Mouse (Mus musculus) CH12.LX (cell line): ENCODE measurements around the gene Dab1.

Experiments used
- CHD1 ChIP-seq: IDR thresholded peaks from 2 replicates; pipeline ENCODE4 v1.6.1; 2012; ENCODE audit warnings: low read depth, low read length, improper control_type of control experiment, inconsistent platforms
- CHD2 ChIP-seq: IDR thresholded peaks from 2 replicates; pipeline ENCODE4 v1.6.1; 2011; ENCODE audit warnings: low read length, improper control_type of control experiment
- CTCF ChIP-seq, 2 experiments: IDR thresholded peaks in 1 of 2; conservative IDR thresholded peaks in 1 of 2; 2 replicates each; pipeline ENCODE4 v1.5.1; 2011 to 2012; ENCODE audit warnings: low read depth in 2 of 2, low read length in 2 of 2, improper control_type of control experiment in 1 of 2, inconsistent platforms in 1 of 2, mild to moderate bottlenecking in 1 of 2, moderate library complexity in 1 of 2
- EP300 ChIP-seq: IDR thresholded peaks from 2 replicates; pipeline ENCODE4 v1.6.1; 2011; ENCODE audit warnings: low read length, improper control_type of control experiment
- GABPA ChIP-seq: IDR thresholded peaks from 2 replicates; pipeline ENCODE4 v1.6.1; 2012; ENCODE audit warnings: low read depth, low read length, improper control_type of control experiment, inconsistent platforms; ENCODE audit not compliant: insufficient replicate concordance
- MAZ ChIP-seq: IDR thresholded peaks from 2 replicates; pipeline ENCODE4 v1.6.1; 2012; ENCODE audit warnings: low read depth, mild to moderate bottlenecking, inconsistent platforms, low read length, improper control_type of control experiment, moderate library complexity
- MXI1 ChIP-seq: IDR thresholded peaks from 2 replicates; pipeline ENCODE4 v1.6.1; 2011; ENCODE audit warnings: mild to moderate bottlenecking, low read depth, low read length, improper control_type of control experiment
- NRF1 ChIP-seq: IDR thresholded peaks from 2 replicates; pipeline ENCODE4 v1.6.1; 2014; ENCODE audit warnings: low read depth, mild to moderate bottlenecking, inconsistent platforms, low read length, improper control_type of control experiment, moderate library complexity
- POLR2A ChIP-seq: IDR thresholded peaks from 2 replicates; pipeline ENCODE4 v1.6.1; 2011; ENCODE audit warnings: low read depth, mild to moderate bottlenecking, improper control_type of control experiment, low read length
- POLR2AphosphoS2 ChIP-seq: IDR thresholded peaks from 2 replicates; pipeline ENCODE4 v1.6.1; 2011; ENCODE audit warnings: low read depth, low read length, improper control_type of control experiment
- TBP ChIP-seq: conservative IDR thresholded peaks from 2 replicates; pipeline ENCODE4 v1.6.1; 2011; ENCODE audit warnings: low read depth, low read length, improper control_type of control experiment
- ZC3H11A ChIP-seq: IDR thresholded peaks from 2 replicates; pipeline ENCODE4 v1.6.1; 2012; ENCODE audit warnings: low read depth, mild to moderate bottlenecking, inconsistent platforms, low read length, improper control_type of control experiment
- ZKSCAN1 ChIP-seq: IDR thresholded peaks from 2 replicates; pipeline ENCODE4 v1.6.1; 2012; ENCODE audit warnings: low read depth, inconsistent platforms, low read length, improper control_type of control experiment, borderline replicate concordance

DNA sequence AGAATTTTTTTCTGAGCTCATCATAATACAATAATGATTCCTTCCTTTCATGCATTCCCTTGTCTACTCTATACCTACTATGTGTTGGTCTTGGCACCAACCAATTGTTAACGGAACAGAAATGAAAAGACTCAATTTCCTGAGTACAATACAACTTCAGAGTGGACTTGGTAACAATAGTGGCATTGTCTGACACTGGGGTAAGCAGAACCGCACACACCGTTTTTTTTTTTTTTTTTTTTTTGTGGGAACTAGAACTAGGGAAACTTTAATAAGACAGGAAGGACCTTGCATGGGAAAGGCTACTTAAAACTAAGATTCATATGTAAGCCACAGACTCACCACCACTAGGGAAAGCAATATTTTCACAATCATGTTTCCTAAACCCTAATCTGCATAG is 682.6 kb downstream of the Dab1 start:
- TF ChIP-seq POLR2A (no peak), CTCF (conservative IDR thresholded peaks at IDR 0.05 in 1 of 2, IDR thresholded peaks at IDR 0.05 in 1 of 2; ENCODE audit: low read depth in 2 of 2, low read length in 2 of 2) (no peak), CHD2 (no peak), POLR2AphosphoS2 (no peak), EP300 (no peak), TBP (no peak), GABPA (no peak), ZC3H11A (no peak), CHD1 (no peak), NRF1 (no peak), ZKSCAN1 (no peak), MAZ (no peak), MXI1 (no peak)
